Mouse (Mus musculus) neural tube, embryonic 12.5 days (tissue): ENCODE results near the gene Tspan1. TPM values are rescaled to one million over a fixed set of nuclear protein-coding genes. Genes with fewer than 3 reads are reported as not detected.

ENCODE experiments used
- ATAC-seq: fragments of 200-750 bp; cut with Nextera tagmentation; 2 replicates; pipeline ENCODE4 v1.8.0; 2017; ENCODE audit warnings: low read depth, mild to moderate bottlenecking, moderate TSS enrichment, moderate library complexity; ENCODE audit not compliant: low FRiP score
- H3K27ac ChIP-seq: fragments of 300-500 bp; sonication (generic); 2 replicates; pipeline ENCODE4 v1.5.1; 2016
- H3K27me3 ChIP-seq: fragments of 300-500 bp; sonication (generic); replicated peaks from 2 replicates; pipeline ENCODE4 v1.6.1; 2016; ENCODE audit warnings: mild to moderate bottlenecking
- H3K36me3 ChIP-seq: fragments of 300-500 bp; sonication (generic); 2 replicates; pipeline ENCODE4 v1.6.1; 2016; ENCODE audit warnings: mild to moderate bottlenecking
- H3K4me1 ChIP-seq: fragments of 300-500 bp; sonication (generic); 2 replicates; pipeline ENCODE4 v1.6.1; 2016
- H3K4me2 ChIP-seq: fragments of 300-500 bp; sonication (generic); replicated peaks from 2 replicates; pipeline ENCODE4 v1.6.1; 2016; ENCODE audit warnings: mild to moderate bottlenecking
- H3K4me3 ChIP-seq: fragments of 300-500 bp; sonication (generic); 2 replicates; pipeline ENCODE4 v1.5.1; 2016
- H3K9ac ChIP-seq: fragments of 300-500 bp; sonication (generic); 2 replicates; pipeline ENCODE4 v1.6.1; 2016; ENCODE audit warnings: mild to moderate bottlenecking
- H3K9me3 ChIP-seq: fragments of 300-500 bp; sonication (generic); 2 replicates; pipeline ENCODE4 v1.6.1; 2016; ENCODE audit warnings: mild to moderate bottlenecking
- WGBS: fragments of 180-500 bp; shearing (Covaris S2); methylation state at CpG from one replicate; pipeline ENCODE4 v1.1.7; 2016; 5-methylcytosine and 5-hydroxymethylcytosine counted together
- polyA plus RNA-seq: library from polyadenylated mRNA; unstranded; fragments of >200 nt; fragmentation: Nextera tagmentation; extraction: Ambion mirVana; gene quantifications from 2 replicates; pipeline ENCODE4 v1.2.1, GENCODE M21; 2016

The Tspan1 gene
- polyA plus RNA-seq, 1 experiment from 2014 or later = 0.09 TPM

DNA sequence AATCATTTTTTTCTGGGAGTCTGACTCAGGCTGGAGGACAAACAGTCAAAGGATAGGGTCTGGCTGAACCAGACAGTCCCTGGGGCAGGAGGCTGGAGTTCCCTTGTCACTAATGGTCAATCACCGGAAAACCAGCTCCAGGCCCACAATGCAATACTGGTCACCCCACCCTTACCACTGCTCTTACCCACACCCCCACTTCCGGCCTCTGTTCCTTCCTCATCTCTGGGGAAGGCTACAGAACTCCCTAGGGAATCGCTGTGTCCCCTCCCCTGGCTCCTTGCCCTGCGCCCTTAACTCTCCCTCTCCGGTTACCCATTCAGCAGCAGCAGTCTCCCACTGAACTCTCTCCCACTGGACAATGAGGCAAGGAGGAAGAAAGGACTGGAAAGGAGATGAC is 9.7 kb upstream of the Tspan1 start:
- WGBS = 28% methylated on average over 5 of the region's 5 CpGs
- H3K9me3 ChIP-seq = no peaks in the 10 kb centered on the region
- H3K4me3 ChIP-seq = no peak overlapping the region
- H3K36me3 ChIP-seq = no peaks in the 10 kb centered on the region
- peaks cover 13% of the 10 kb centered on the region for H3K4me1 ChIP-seq
- no peak for ATAC-seq
- H3K27ac ChIP-seq = no peak overlapping the region
- no peak overlapping the region for H3K9ac ChIP-seq
- no peaks in the 10 kb centered on the region for H3K27me3 ChIP-seq
- H3K4me2 ChIP-seq = no peak overlapping the region

DNA sequence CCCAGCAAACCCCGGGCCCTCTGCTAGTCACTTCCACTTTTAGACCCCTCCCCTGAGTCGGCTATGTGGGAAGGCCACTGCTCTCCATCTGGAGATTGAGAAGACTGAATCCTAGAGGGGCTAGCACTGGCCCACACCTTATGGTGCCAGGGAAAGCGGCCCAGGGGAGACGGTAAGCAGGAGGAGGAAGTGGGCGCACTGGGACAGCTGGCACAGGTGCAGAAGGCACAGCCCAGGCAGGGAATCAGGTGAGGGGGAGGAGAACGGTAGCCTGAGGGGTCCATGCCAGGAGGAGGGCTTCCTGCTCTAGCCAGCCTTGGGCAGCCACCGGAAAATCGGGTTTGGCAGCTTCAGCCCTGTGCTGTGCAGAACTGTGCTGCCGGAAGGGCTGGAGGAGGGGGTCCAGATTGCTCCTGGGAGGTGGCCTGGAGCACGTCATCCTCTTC is 9.2 kb upstream of the Tspan1 start:
- H3K27me3 ChIP-seq = no peaks in the 10 kb centered on the region
- 43% methylated on average over 10 of the region's 10 CpGs for WGBS
- H3K27ac ChIP-seq = no peak overlapping the region
- H3K4me2 ChIP-seq = peak overlapping the region; percentile 40
- no peaks in the 10 kb centered on the region for H3K9me3 ChIP-seq
- no peak overlapping the region for H3K4me3 ChIP-seq
- no peak overlapping the region for H3K9ac ChIP-seq
- peak; percentile 56 for ATAC-seq
- no peaks in the 10 kb centered on the region for H3K36me3 ChIP-seq
- peaks cover 13% of the 10 kb centered on the region for H3K4me1 ChIP-seq

DNA sequence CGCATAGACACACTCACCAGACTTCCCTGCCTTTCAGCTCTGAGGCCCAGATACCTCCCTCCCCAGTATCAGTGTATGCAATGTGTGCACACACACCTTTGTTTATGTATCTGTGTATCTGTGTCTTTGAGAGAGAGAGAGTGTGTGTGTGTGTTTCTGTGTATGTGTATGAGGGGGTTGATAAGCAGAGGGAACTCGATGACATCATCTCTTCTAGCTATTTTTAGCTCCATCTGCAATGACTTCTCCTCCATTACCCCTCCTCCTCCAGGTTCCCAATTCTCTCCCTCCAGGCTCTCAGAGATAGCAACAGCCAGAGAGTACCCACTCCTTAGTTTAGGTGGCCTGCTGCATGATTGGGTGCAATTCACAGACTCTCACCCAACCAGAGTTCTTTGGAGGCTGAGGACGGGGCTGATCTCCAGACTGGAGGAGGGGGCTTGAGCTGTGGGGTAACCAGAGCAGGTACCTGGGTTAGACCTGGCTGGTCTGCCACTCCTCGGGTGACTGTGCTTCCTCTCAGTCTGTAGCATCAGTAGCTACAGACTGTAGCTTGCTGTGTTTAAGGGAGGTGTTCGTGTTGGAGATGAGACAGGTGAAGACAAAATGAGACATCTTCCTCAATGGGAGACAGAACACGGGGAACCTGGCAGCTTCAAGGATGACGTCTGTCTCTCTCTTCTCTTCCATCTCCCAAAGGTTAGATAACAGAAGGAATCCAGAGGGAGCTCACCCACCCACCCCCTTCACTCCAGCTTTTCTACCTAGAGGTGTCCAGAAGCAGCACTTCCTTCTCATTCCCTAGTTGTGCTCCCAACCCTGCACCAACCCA is 8.5 kb upstream of the Tspan1 start:
- Histone ChIP-seq H3K4me1 (peaks cover 13% of the 10 kb centered on the region), H3K27ac (no peak overlapping the region), H3K36me3 (no peaks in the 10 kb centered on the region), H3K4me3 (no peak overlapping the region), H3K9ac (no peak overlapping the region), H3K9me3 (no peaks in the 10 kb centered on the region), H3K27me3 (no peaks in the 10 kb centered on the region), H3K4me2 (no peak overlapping the region)
- 78% methylated on average over 7 of the region's 7 CpGs for WGBS
- no peak for ATAC-seq

DNA sequence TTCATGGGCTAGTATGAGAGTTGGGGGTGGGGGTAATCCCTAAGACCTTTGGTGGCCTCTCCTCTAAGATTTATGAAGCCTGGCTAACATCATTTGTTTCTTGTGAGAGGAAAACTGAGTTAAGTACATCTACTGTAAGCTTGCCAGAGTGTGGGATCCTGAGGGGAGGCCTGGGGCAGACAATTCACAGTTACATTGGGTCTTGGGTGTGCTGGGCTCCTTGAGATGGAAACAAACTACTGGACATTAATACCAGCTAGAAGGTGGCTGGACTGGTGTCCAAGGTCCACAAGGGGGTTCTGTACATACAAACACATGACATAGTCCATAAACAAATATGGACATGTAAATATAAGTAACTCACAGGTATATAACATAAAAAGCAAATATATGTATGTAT is 7.7 kb upstream of the Tspan1 start:
- Histone ChIP-seq H3K9ac (no peak overlapping the region), H3K27me3 (no peaks in the 10 kb centered on the region), H3K27ac (no peak overlapping the region), H3K4me1 (peaks cover 13% of the 10 kb centered on the region), H3K36me3 (no peaks in the 10 kb centered on the region), H3K9me3 (no peaks in the 10 kb centered on the region), H3K4me3 (no peak overlapping the region), H3K4me2 (no peak overlapping the region)
- ATAC-seq = no peak

DNA sequence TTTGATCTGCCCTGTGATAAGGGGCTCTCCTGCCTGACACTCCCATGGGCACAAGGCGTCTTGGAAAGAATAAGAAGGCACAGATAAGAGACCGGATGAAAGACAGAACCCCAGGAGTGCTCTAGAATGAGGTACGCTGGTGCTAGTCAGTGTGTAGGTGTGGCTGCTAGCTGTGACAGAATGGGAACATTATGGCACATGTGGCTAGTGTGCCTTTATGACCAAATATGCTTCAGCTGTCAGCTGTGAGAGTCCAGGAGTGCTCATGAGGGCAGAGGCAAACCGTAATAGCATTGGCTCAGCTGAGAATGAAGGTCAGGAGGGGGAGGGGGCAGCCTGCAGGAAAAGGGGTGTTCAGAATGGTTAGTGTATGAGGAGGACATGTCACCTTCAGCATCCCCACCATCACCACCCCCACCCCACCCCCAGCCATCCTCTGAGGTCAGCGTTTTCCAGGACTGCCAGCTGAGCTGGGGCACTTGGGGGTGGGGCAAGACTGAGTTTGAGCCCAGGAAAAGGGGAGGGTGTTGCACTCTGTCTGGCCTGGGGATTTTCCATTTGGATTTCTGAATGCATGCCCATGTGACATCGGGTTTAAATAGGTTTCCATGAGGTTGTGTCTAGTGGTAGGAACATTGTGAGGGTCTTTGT is 7.2 kb upstream of the Tspan1 start:
- H3K4me2 ChIP-seq = no peak overlapping the region
- ATAC-seq = 0 out of 2 replicates have a peak, but pooled peaks have one; percentile 23

DNA sequence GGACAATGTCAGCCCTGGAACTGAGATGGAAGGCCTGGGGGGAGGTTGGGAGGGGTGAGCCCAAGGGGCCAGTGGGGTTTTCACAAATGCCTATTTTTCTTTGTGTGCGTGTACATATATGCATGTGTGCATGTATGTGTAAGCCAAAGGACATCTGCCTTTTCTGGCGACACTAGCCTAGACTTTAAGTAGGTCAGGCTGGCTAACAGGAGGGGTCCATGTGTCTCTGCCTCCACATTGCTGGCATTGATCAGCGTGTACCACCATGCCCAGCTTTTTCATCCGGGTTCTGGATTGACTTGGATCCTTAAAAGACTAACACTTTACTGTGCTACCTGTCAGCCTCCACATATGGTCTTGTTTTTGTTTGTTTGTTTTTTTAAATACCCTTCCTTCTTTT is 6.4 kb upstream of the Tspan1 start:
- ATAC-seq = no peak
- no peak overlapping the region for H3K27ac ChIP-seq
- no peaks in the 10 kb centered on the region for H3K9me3 ChIP-seq
- H3K4me3 ChIP-seq = no peak overlapping the region
- 86% methylated on average over 4 of the region's 4 CpGs for WGBS
- no peak overlapping the region for H3K9ac ChIP-seq
- no peaks in the 10 kb centered on the region for H3K36me3 ChIP-seq
- peaks cover 13% of the 10 kb centered on the region for H3K4me1 ChIP-seq
- no peak overlapping the region for H3K4me2 ChIP-seq
- no peaks in the 10 kb centered on the region for H3K27me3 ChIP-seq

More for the DNA sequence above, 7.2 kb upstream of the Tspan1 start:
- Histone ChIP-seq H3K4me3 (no peak overlapping the region), H3K4me1 (peaks cover 13% of the 10 kb centered on the region), H3K9ac (no peak overlapping the region), H3K27me3 (no peaks in the 10 kb centered on the region), H3K27ac (no peak overlapping the region), H3K9me3 (no peaks in the 10 kb centered on the region), H3K36me3 (no peaks in the 10 kb centered on the region)
- WGBS = 56% methylated on average over 6 of the region's 6 CpGs

DNA sequence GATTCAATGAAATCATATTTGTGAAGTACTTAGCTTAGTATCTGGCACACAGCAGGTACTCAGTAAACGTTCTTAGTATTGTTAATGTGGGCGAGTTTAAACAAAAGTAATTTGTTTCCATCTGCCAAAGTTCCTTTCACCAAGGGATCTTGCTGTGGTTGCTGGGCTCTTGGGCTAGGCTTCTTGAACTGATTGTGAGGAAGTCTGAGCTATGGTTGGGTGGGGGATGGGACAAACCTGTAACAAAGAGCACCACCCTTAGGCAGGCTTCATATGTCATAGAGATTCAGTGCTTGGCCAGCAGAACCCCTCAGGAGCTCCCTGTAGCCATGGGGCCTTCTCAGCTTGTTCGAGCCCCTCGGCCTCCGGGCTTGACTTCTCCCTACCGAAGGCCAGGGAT is 5.7 kb upstream of the Tspan1 start, which contains the start of the genes 1700042G07Rik and Gm49337:
1700042G07Rik (plus strand) TSS at position 301 of the 400 bp plus-strand sequence.
Gm49337 (plus strand) TSS at position 313 of the 400 bp plus-strand sequence.
- Histone ChIP-seq H3K9me3 (no peaks in the 10 kb centered on the region), H3K27me3 (no peaks in the 10 kb centered on the region), H3K9ac (no peak within 1 kb of the TSS), H3K36me3 (no peaks in the 10 kb centered on the region), H3K4me2 (no peak within 1 kb of the TSS), H3K27ac (no peak within 1 kb of the TSS), H3K4me3 (no peak within 1 kb of the TSS), H3K4me1 (peaks cover 13% of the 10 kb centered on the region)
- no peak for ATAC-seq
- WGBS = 90% methylated on average over 6 of the region's 6 CpGs

DNA sequence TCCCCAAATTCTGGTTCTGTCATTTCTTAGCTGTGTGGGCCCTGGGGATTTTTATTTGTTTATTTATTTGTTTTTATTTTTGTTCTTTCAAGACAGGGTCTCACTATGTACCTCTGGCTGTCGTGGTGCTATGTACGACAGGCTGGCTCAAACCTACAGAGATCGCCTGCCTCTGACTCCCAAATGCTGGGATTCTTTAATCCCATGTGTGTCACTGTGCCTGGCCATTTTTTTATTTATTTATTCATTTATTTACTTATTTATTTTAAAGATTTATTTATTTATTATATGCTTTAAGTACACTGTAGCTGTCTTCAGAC is 1.9 kb upstream of the Tspan1 start:
- Histone ChIP-seq H3K27ac (no peak overlapping the region), H3K9me3 (no peaks in the 10 kb centered on the region), H3K27me3 (no peaks in the 10 kb centered on the region), H3K9ac (no peak overlapping the region), H3K4me2 (no peak overlapping the region), H3K4me1 (peaks cover under 1% of the 10 kb centered on the region; the same call in 1 of the 2 replicates), H3K36me3 (no peaks in the 10 kb centered on the region), H3K4me3 (no peak overlapping the region)
- peak; percentile 30; the same call in 1 of the 2 replicates for ATAC-seq
- 87% methylated on average over 3 of the region's 3 CpGs for WGBS

DNA sequence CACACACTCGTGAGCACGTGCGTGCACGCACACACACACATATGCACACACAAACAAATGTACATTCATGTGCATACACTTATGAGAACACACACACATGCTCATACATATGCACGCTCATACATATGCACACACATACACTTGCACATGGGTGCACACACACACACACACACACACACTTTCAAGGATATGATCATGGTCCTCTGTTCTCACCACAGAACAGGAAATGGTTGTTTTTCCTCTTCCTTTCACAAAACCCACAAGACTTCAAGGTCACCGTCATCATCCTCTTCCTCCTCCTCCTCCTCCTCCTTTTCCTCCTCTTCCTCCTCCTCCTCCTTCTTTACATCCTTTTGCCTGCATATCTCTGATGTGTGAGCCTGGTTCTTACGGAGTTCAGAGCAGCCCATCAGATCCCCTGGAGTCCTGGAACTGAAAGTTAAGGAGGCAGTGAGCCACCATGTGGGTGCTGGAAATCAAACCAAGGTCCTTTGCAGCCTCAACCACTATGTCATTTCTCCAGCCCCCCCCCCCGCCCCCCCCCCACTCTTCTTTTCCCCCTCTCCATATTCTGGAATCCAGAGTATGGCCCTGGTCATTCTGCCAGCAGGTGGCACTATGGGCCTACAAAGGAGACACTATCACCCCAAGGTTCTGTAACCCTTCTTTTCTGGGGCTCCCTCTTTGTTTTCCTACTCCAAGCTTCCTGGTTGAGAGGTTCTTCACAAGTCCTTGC is 1.4 kb upstream of the Tspan1 start:
- H3K4me2 ChIP-seq = no peak overlapping the region
- WGBS = 73% methylated on average over 8 of the region's 8 CpGs
- no peaks in the 10 kb centered on the region for H3K4me1 ChIP-seq
- H3K36me3 ChIP-seq = no peaks in the 10 kb centered on the region
- peak; percentile 74; the same call in 1 of the 2 replicates for ATAC-seq
- H3K9me3 ChIP-seq = no peaks in the 10 kb centered on the region
- no peaks in the 10 kb centered on the region for H3K27me3 ChIP-seq
- H3K27ac ChIP-seq = no peak overlapping the region
- no peak overlapping the region for H3K4me3 ChIP-seq
- no peak overlapping the region for H3K9ac ChIP-seq

DNA sequence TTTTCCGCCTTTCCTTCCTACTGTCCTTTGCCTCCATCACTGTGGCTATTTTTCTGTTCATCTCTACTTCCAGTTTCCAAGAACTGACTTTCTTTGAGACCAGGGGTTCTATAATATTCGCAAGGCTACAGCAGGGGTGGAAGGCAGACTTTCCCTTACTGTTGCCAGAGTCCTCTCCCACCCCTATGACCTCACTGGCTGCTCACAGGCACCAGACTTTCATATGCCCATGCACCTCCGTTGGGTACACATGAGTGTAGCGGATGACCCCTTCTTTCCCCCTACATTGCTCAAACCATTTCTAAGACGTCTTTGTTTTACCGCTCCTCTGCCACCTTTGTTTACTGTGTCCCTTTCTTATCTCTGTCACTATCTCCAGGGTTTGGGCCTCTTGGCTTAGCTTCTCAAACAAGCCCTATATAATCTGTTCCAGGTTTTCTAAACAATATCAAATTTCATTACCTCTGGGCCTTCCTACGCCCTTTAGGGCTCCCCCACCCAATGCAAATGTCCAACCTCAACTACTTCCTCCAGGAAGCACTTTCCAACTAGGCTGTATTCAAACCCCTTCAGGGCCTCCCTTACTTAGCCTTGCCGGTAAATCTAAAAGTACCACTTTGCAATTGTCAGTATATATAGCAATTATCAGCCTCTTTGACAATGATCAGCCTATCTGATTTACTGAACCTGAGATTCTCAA is 1.5 kb downstream of the Tspan1 start:
- no peak overlapping the region for H3K4me2 ChIP-seq
- H3K27me3 ChIP-seq = no peaks in the 10 kb centered on the region
- WGBS = 76% methylated on average over 8 of the region's 8 CpGs
- H3K9ac ChIP-seq = no peak overlapping the region
- no peak for ATAC-seq
- no peak overlapping the region for H3K27ac ChIP-seq
- no peaks in the 10 kb centered on the region for H3K4me1 ChIP-seq
- H3K4me3 ChIP-seq = no peak overlapping the region
- no peaks in the 10 kb centered on the region for H3K36me3 ChIP-seq
- no peaks in the 10 kb centered on the region for H3K9me3 ChIP-seq

DNA sequence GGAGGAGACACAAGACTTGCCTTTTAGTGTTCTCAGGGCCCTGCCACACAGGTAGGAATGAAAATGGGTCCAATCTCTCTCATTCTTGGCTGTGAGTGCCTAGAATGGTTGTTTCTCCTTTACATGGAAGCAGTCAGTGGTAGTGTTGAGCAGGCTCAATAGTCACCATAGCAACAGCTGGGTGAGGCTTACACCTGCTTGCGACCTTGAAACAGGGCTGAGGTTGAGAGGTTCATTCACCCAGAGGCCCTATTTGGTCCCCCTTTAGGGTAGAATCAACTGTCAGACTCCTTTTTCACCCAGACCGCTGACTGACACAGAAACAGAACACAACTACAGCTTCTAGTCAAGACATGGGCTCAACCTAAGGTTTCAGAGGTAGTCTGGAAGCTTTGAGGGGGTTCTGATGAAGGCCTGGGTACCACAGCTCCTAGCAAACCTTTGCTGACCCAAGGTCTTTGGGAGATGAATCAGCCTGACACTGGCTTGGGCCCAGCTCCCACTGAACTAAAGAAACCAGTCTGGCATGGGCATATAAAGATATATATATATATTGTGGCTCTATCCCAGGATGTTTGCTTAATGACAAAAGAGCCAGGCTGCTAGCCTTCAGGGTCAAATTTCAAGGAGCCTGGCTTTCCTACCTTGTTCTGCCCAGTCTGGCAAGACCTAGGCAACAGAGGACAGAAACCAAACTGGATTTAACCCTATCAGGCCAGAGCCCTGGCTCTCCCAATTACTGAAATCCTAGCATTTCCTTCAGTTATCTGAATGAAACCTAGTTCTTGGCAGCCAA is 2.4 kb downstream of the Tspan1 start:
- H3K9ac ChIP-seq = no peak overlapping the region
- no peaks in the 10 kb centered on the region for H3K4me1 ChIP-seq
- H3K9me3 ChIP-seq = no peaks in the 10 kb centered on the region
- H3K4me2 ChIP-seq = no peak overlapping the region
- H3K4me3 ChIP-seq = no peak overlapping the region
- ATAC-seq = no peak
- 87% methylated on average over 2 of the region's 2 CpGs for WGBS
- H3K27me3 ChIP-seq = no peaks in the 10 kb centered on the region
- no peak overlapping the region for H3K27ac ChIP-seq
- peaks cover 5% of the 10 kb centered on the region; the same call in 1 of the 2 replicates for H3K36me3 ChIP-seq
